Mouse (Mus musculus) bone marrow macrophage, adult 2 months (primary cell): ENCODE measurements around the gene Fryl.

ENCODE experiments used
- CTCF ChIP-seq: IDR thresholded peaks from 2 replicates; pipeline ENCODE4 v1.5.1; 2012; ENCODE audit warnings: low read depth, mild to moderate bottlenecking, low read length, moderate library complexity
- POLR2A ChIP-seq: IDR thresholded peaks from 2 replicates; pipeline ENCODE4 v1.6.1; 2012; ENCODE audit warnings: mild to moderate bottlenecking, low read depth, low read length, borderline replicate concordance

- TF ChIP-seq CTCF: no peak
- no peak for TF ChIP-seq POLR2A
Measured at GRCm38 (mm10) chr5:73092236-73092635, 164.2 kb downstream of the Fryl start.
